Mouse (Mus musculus) kidney, embryonic 15.5 days (tissue): ENCODE data around the gene Fat3. TPM values are rescaled to one million over a fixed set of nuclear protein-coding genes. Genes with fewer than 3 reads are reported as not detected.

ENCODE experiments used
- ATAC-seq: fragments of 200-750 bp; cut with Nextera tagmentation; replicated peaks from 2 replicates; pipeline ENCODE4 v1.8.0; 2017; ENCODE audit warnings: moderate TSS enrichment; ENCODE audit not compliant: low FRiP score
- H3K27ac ChIP-seq: fragments of 300-500 bp; sonication (generic); 2 replicates; pipeline ENCODE4 v1.5.1; 2015; ENCODE audit warnings: mild to moderate bottlenecking, inconsistent platforms
- H3K27me3 ChIP-seq: fragments of 300-500 bp; sonication (generic); 2 replicates; pipeline ENCODE4 v1.6.1; 2015; ENCODE audit warnings: inconsistent platforms
- H3K36me3 ChIP-seq: fragments of 300-500 bp; sonication (generic); 2 replicates; pipeline ENCODE4 v1.6.1; 2015; ENCODE audit warnings: inconsistent platforms
- H3K4me1 ChIP-seq: fragments of 300-500 bp; sonication (generic); 2 replicates; pipeline ENCODE4 v1.6.1; 2015; ENCODE audit warnings: inconsistent platforms
- H3K4me2 ChIP-seq: fragments of 300-500 bp; sonication (generic); 2 replicates; pipeline ENCODE4 v1.6.1; 2015; ENCODE audit warnings: moderate library complexity, mild to moderate bottlenecking, inconsistent platforms
- H3K4me3 ChIP-seq: fragments of 300-500 bp; sonication (generic); replicated peaks from 2 replicates; pipeline ENCODE4 v1.5.1; 2015; ENCODE audit warnings: mild to moderate bottlenecking, inconsistent platforms
- H3K9ac ChIP-seq: fragments of 300-500 bp; sonication (generic); 2 replicates; pipeline ENCODE4 v1.6.1; 2015; ENCODE audit warnings: mild to moderate bottlenecking, inconsistent platforms
- H3K9me3 ChIP-seq: fragments of 300-500 bp; sonication (generic); replicated peaks from 2 replicates; pipeline ENCODE4 v1.6.1; 2016; ENCODE audit warnings: inconsistent platforms
- WGBS: fragments of 180-500 bp; shearing (Covaris S2); methylation state at CpG from one replicate; pipeline ENCODE4 v1.1.7; 2015; ENCODE audit warnings: mixed read lengths; 5-methylcytosine and 5-hydroxymethylcytosine counted together
- polyA plus RNA-seq: library from polyadenylated mRNA; unstranded; fragments of >200 nt; fragmentation: Nextera tagmentation; extraction: Ambion mirVana; gene quantifications from 2 replicates; pipeline ENCODE4 v1.2.1, GENCODE M21; 2015

The Fat3 gene
- polyA plus RNA-seq, 1 experiment from 2014 or later: 3.3 TPM

DNA sequence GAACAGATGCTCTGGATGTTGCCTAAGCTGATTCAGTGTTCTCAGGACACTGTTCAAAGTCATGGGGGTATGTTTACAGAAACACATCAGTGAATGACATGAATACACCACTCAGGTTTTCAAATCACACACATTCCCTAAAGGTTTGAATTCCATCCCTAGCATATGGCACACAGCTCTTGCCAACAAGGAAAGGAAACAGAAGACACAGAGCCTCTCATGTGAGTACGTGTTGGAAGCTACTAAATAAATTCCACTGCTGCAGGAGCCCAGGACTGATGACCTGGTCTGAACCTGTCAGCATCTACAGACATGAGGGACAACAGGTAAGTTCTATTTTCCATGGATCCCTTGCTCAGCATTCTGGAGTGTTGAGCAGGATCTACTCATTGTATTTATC lies 528.9 kb downstream of the Fat3 start:
- Histone ChIP-seq H3K27ac (no peak overlapping the region), H3K9me3 (no peaks in the 10 kb centered on the region), H3K27me3 (no peaks in the 10 kb centered on the region), H3K9ac (no peak overlapping the region), H3K4me3 (no peak overlapping the region), H3K4me1 (peaks cover 2% of the 10 kb centered on the region), H3K36me3 (no peaks in the 10 kb centered on the region), H3K4me2 (no peak overlapping the region)
- 68% methylated on average over 1 of the region's 1 CpGs for WGBS
- no peak for ATAC-seq

GRCm38 (mm10) chr9:15971393-15971792 lies 529.7 kb downstream of the Fat3 start:
- H3K36me3 ChIP-seq: no peaks in the 10 kb centered on the region
- no peak for ATAC-seq
- H3K9me3 ChIP-seq: no peaks in the 10 kb centered on the region
- no peaks in the 10 kb centered on the region for H3K27me3 ChIP-seq
- no peak overlapping the region for H3K4me2 ChIP-seq
- H3K4me1 ChIP-seq: no peaks in the 10 kb centered on the region
- no peak overlapping the region for H3K27ac ChIP-seq
- no peak overlapping the region for H3K4me3 ChIP-seq
- no peak overlapping the region for H3K9ac ChIP-seq

DNA sequence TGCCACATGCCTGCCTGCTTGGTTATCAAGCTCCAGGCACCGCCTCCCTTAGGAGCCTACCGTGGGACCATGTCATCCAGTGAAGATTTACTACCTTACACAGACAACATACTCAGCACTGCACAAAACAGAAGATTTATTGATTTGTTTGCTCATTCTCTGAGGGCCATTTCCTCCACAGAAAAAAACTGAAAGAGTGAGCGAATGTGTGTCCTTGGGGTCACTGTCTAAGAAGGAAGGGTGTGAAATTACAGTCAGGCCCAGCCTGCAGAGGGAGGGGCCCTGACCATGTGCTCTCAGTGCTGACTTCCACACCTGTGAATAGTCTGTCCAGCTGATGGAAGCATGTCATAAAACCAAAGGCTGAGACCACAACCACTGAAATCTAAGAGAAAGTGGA lies 536.9 kb downstream of the Fat3 start:
- no peaks in the 10 kb centered on the region for H3K9me3 ChIP-seq
- no peak overlapping the region for H3K4me2 ChIP-seq
- H3K4me3 ChIP-seq: no peak overlapping the region
- peaks cover 10% of the 10 kb centered on the region for H3K4me1 ChIP-seq
- ATAC-seq: peak; percentile 98
- H3K9ac ChIP-seq: no peak overlapping the region
- H3K27ac ChIP-seq: peak overlapping the region; percentile 77
- H3K36me3 ChIP-seq: no peaks in the 10 kb centered on the region
- H3K27me3 ChIP-seq: no peaks in the 10 kb centered on the region
- 9% methylated on average over 3 of the region's 3 CpGs for WGBS

DNA sequence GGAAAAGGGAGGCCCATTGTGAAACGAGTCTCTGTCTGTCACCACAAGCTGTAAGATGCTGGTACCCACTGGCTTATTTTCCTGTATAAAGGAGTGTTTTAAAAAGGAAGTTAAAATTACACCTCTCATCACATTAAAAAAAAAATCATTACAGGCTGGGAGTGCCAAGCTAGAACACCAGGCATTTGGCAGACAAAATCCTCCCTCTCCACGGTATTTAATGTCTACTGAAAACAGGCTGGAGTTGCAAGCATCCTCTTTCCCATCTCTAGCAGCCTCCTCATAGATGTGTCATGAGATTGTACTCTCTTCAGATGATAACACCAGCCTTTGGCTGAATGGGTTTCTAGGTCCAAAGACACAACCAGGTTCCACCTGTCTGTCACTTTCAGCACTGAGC lies 538.2 kb downstream of the Fat3 start:
- Histone ChIP-seq H3K36me3 (no peaks in the 10 kb centered on the region), H3K4me1 (peaks cover 20% of the 10 kb centered on the region), H3K27ac (no peak overlapping the region), H3K9ac (no peak overlapping the region), H3K9me3 (no peaks in the 10 kb centered on the region), H3K27me3 (no peaks in the 10 kb centered on the region), H3K4me2 (no peak overlapping the region), H3K4me3 (no peak overlapping the region)
- WGBS: 75% methylated on average over 2 of the region's 2 CpGs
- ATAC-seq: no peak

- Histone ChIP-seq H3K4me1 (peaks cover 13% of the 10 kb centered on the region; the same call in 1 of the 2 replicates), H3K9me3 (no peaks in the 10 kb centered on the region), H3K4me3 (no peak overlapping the region), H3K27me3 (no peaks in the 10 kb centered on the region), H3K27ac (peak overlapping the region; percentile 42), H3K9ac (no peak overlapping the region), H3K4me2 (no peak overlapping the region), H3K36me3 (no peaks in the 10 kb centered on the region)
- peak; percentile 63 for ATAC-seq
- 20% methylated on average over 3 of the region's 3 CpGs for WGBS
Observed at GRCm38 (mm10) chr9:15958224-15958787, 542.8 kb downstream of the Fat3 start.

DNA sequence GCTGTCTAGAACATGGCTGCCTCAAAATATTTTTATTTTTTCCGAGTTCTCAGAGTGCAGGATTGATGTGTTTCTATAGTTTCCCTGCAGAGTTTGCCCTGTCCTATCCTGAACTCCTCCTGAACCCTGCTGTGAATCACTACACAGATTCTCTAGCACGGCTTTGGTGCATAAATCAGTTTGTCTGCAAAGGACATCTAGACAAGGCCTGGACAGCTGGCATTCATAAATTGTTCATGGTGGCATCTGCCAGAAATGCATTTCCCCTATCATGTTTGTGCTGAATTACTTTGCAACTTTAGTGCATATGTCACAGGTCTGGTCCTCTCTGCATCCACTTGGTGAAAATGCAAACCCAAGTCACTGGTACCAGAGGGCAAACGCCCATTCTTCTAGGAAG lies 543.3 kb downstream of the Fat3 start:
- peaks cover 13% of the 10 kb centered on the region; the same call in 1 of the 2 replicates for H3K4me1 ChIP-seq
- peak; percentile 52 for ATAC-seq
- WGBS: 24% methylated on average over 3 of the region's 3 CpGs
- H3K4me2 ChIP-seq: no peak overlapping the region
- no peak overlapping the region for H3K9ac ChIP-seq
- H3K27me3 ChIP-seq: no peaks in the 10 kb centered on the region
- no peak overlapping the region for H3K4me3 ChIP-seq
- peak overlapping the region; percentile 42 for H3K27ac ChIP-seq
- H3K9me3 ChIP-seq: no peaks in the 10 kb centered on the region
- H3K36me3 ChIP-seq: no peaks in the 10 kb centered on the region

DNA sequence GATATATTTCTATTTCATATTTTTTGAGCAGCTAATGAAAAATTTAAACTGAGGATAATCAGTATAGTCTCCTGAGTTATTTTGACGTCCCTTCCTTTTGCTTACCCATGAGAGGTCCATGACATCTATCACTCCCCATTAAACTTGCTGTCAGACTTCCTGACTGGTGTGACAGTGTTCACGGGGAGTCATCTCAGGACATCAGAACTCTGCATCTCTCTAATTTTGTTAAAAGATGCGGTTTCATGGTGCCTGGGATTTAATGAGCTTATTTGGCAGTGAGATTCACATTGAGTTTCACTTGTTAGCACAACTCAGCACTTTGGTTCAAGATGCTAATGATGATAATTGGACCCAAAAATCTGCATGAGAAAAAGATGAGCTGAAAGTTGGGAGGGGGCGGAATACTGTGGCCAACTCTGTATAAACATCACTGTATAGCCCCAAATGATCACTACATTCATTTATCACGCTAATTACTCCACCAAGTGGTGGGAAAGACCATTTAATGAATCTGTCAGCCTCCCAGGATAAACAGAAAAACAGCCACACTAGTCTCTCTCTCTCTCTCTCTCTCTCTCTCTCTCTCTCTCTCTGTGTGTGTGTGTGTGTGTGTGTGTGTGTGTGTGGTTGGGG lies 545.8 kb downstream of the Fat3 start:
- H3K4me1 ChIP-seq: peaks cover 13% of the 10 kb centered on the region; the same call in 1 of the 2 replicates
- no peak overlapping the region for H3K27ac ChIP-seq
- WGBS: 65% methylated on average over 5 of the region's 5 CpGs
- H3K27me3 ChIP-seq: no peaks in the 10 kb centered on the region
- no peaks in the 10 kb centered on the region for H3K36me3 ChIP-seq
- ATAC-seq: no peak
- no peak overlapping the region for H3K9ac ChIP-seq
- no peak overlapping the region for H3K4me2 ChIP-seq
- no peak overlapping the region for H3K4me3 ChIP-seq
- H3K9me3 ChIP-seq: no peaks in the 10 kb centered on the region

DNA sequence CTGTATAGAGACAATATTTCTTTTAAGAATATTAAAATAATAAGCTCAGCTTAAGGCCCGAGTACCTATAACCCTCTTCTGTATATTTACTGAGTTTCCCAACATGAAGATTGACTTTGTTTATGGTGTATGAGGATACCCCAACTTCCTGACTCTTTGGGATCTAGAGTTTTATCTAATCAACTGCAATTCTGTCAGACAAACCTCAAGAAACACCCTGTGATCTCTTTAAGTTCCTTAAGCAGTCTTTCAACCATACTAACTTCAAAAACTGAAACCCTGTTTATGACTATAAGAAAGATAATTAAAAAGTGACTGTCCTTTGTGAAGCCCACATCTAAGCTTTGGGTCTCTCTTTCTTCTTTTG lies 546.8 kb downstream of the Fat3 start:
- H3K4me2 ChIP-seq: no peak overlapping the region
- no peak overlapping the region for H3K9ac ChIP-seq
- no peak overlapping the region for H3K4me3 ChIP-seq
- no peaks in the 10 kb centered on the region for H3K27me3 ChIP-seq
- H3K27ac ChIP-seq: no peak overlapping the region
- H3K36me3 ChIP-seq: no peaks in the 10 kb centered on the region
- 77% methylated on average over 1 of the region's 1 CpGs for WGBS
- H3K9me3 ChIP-seq: no peaks in the 10 kb centered on the region
- peaks cover 13% of the 10 kb centered on the region; the same call in 1 of the 2 replicates for H3K4me1 ChIP-seq
- ATAC-seq: no peak

DNA sequence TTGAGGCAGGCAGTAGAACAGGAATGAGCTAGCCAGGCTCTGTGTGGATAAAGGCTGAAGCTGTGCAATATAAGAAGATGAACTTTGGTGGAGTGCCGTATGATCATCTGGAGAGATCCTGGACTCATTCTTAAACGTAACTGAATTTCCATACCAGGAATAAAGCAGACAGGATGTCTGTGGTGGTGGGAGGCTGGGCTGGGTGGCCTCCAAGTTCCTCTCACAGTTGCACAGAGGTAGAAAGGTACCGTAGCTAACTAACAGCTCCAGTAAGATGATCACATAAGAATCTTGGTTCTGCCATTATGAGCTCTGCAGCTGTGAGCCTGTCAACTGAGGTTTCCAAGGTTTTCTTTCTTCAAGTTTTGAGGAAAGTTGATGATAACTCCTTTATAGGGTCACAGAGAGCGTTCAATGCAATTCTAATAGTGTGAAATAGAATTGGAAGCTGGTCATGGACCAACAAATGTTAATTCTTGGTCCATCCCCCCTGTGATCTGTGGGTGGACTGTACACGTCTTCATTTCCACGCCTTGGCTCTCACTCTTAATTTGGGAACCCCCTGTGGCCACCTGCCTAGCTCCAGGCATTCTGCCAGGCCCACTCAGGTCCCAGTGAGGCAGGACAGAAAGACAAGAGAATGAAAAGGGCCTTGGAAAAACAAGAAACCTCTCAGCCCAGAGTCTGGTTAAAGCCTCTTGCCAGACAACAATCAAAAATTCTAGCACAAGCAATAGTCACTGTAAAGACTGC lies 547.3 kb downstream of the Fat3 start:
- WGBS: 76% methylated on average over 6 of the region's 6 CpGs
- Histone ChIP-seq H3K9me3 (no peaks in the 10 kb centered on the region), H3K4me2 (no peak overlapping the region), H3K27ac (no peak overlapping the region), H3K36me3 (no peaks in the 10 kb centered on the region), H3K27me3 (no peaks in the 10 kb centered on the region), H3K4me3 (no peak overlapping the region), H3K9ac (no peak overlapping the region), H3K4me1 (peaks cover 12% of the 10 kb centered on the region; the same call in 1 of the 2 replicates)
- ATAC-seq: no peak

- 84% methylated on average over 4 of the region's 4 CpGs for WGBS
- Histone ChIP-seq H3K4me1 (peaks cover 2% of the 10 kb centered on the region; the same call in 1 of the 2 replicates), H3K4me3 (no peak overlapping the region), H3K27ac (no peak overlapping the region), H3K9ac (no peak overlapping the region), H3K4me2 (no peak overlapping the region), H3K9me3 (no peaks in the 10 kb centered on the region), H3K36me3 (no peaks in the 10 kb centered on the region), H3K27me3 (no peaks in the 10 kb centered on the region)
- ATAC-seq: no peak
Observed at GRCm38 (mm10) chr9:15948086-15948485, 553.0 kb downstream of the Fat3 start.

- H3K9me3 ChIP-seq: no peaks in the 10 kb centered on the region
- ATAC-seq: no peak
- H3K4me3 ChIP-seq: no peak overlapping the region
- no peak overlapping the region for H3K9ac ChIP-seq
- H3K27ac ChIP-seq: no peak overlapping the region
- H3K4me2 ChIP-seq: no peak overlapping the region
- H3K27me3 ChIP-seq: no peaks in the 10 kb centered on the region
- WGBS: 80% methylated on average over 3 of the region's 3 CpGs
- peaks cover 12% of the 10 kb centered on the region for H3K4me1 ChIP-seq
- H3K36me3 ChIP-seq: no peaks in the 10 kb centered on the region
Observed at GRCm38 (mm10) chr9:15944182-15944581, 556.9 kb downstream of the Fat3 start.

- WGBS: 76% methylated on average over 3 of the region's 3 CpGs
- Histone ChIP-seq H3K36me3 (no peaks in the 10 kb centered on the region), H3K4me1 (peaks cover 12% of the 10 kb centered on the region)
Observed at GRCm38 (mm10) chr9:15943486-15944153, 557.5 kb downstream of the Fat3 start.

More at GRCm38 (mm10) chr9:15943486-15944153, 557.5 kb downstream of the Fat3 start:
- no peak overlapping the region for H3K9ac ChIP-seq
- ATAC-seq: no peak
- H3K4me2 ChIP-seq: no peak overlapping the region
- H3K27me3 ChIP-seq: no peaks in the 10 kb centered on the region
- no peak overlapping the region for H3K4me3 ChIP-seq
- H3K9me3 ChIP-seq: no peaks in the 10 kb centered on the region
- 0 out of 2 replicates have a peak overlapping the region, but pooled peaks have one; percentile 18 for H3K27ac ChIP-seq
